Mouse (Mus musculus) urinary bladder, postnatal 25 days (tissue): ENCODE results near the gene Plekhj1.
A peak's percentile ranks its signal among the peaks of the same experiment; 100 is the strongest.

Experiments used
- DNase-seq: peaks from one replicate; pipeline ENCODE4 v3.0.0; 2022; ENCODE audit warnings: low spot score

Plekhj1 gene

DNA sequence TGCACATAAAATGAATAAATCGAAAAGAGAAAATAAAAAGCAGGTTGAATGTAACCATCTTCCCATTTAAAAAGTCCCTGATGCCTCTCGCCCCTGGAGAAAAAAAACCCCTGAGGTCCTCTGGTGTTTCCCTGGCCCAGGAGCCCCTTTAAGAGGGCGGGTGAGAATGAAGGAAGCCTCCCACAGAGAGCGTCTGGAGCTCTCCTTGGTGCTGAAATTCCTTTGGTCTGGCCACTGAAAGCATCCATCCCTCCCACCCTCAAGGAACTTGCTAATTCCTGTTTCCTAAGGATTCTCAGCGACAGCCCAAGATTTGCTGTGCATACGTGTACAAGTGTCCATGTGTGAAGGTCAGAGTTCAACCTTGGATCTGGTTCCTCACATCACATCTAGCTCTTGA, 49.8 kb downstream of the Plekhj1 start:
- peak; percentile 64 for DNase-seq

DNA sequence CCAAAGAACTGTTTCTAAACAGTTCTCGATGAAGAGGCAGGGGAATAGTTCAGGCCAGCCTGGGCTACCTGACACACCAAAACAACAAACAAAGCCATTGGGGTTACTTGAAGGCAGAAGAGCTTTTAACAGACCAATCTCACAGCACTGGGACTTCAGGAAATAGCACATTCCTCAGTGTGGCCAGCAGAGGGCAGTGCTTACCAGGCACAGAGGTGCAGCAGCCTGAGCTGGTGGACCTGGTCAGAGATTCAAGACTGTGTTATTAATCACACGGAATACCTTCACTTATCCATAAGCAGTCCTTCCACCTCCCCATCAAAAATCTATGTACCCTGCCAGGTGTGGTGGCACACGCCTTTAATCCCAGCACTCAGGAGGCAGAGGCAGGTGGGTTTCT, 51.0 kb downstream of the Plekhj1 start:
- DNase-seq = peak; percentile 77
